Mouse (Mus musculus) v-Abl transformed pro-B cells (cell line): Measurements from ENCODE around the gene Osgin1.

Experiments used
- in situ Hi-C, 2 experiments: fragments of 400-800 bp; cut with MboI; formaldehyde crosslinking; loops; one replicate each; pipeline ENCODE4 v1.15.1; 2025; ENCODE audit not compliant: unreplicated experiment in 2 of 2

The Osgin1 gene

DNA sequence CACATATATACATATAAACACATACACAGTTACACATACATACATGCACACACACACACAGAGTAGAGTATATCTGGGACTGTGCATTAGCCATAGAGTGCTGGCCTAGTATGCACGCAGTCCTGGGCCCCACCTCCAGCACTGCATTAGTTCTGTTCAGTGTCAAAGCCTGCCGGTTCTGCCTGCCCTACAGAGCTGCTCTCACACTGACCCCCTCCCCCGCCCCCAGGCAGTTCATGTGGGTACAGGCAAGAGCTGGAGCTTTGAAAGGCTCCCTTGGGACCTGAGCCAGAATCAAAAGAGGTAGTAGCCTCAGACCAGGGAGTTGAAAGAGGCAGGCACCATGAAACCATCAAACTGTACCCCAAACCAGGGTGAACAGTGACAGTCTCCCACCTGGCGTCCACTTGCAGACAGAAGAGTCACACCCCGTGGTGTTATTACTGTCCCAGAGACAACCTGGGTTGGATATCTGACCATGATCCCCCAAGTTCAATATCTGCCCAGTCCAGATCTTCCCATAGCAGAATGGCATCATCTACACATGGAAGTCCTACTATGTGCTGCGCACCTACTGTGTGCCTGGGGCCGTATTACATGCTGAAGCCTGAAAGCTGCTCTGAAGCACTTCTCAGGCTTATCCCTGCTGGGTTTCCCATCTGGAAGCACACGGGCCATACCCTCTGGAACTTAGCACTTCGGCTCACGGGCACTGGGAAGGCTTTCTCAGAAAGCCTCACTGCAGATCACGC is 50.4 kb downstream of the Osgin1 start:
- in situ Hi-C loops: no loop called here

DNA sequence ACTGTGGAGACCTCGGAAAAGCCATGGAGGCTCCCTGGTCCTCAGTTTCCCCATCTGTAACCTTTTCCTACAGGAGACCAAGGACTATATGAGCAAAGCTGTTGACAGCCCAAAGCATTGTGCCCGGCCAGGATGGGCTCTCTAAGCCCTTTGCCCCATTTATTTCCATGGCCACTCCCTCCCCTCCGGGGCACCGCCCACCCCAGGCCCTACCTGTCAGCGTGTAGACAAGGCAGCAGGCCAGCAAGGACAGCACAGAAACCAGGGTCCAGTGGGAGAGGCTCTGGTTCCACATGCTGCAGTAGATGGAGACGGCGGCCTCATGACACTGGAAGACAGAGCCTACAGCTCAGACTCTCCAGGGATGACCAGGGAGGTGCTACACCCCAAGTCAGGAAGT is 53.2 kb downstream of the Osgin1 start:
- in situ Hi-C loops: no loop called here
